Mouse (Mus musculus): Measurements from ENCODE around the gene Olfr1344. TPM values are rescaled to one million over a fixed set of nuclear protein-coding genes. Genes with fewer than 3 reads are reported as not detected.
"Not testable (repeated sequence)": the region's sequence is repeated elsewhere in the genome, so short reads cannot be mapped to it uniquely, and the experiment has no call there.

Olfr1344 gene
- total and polyA plus RNA-seq, 2 experiments from 2014 or later = 0.36 to 5.2 TPM

GRCm38 (mm10) chr7:6447771-6448170 lies 9.3 kb downstream of the Olfr1344 start:
- Histone ChIP-seq H3K4me2 (ENCODE audit: low read depth, low read length, poor library complexity, severe bottlenecking) (no peak overlapping the region), H3K4me3 (ENCODE audit: low read depth, low read length) (no peak overlapping the region), H3K27ac (ENCODE audit: low read depth, low read length) (no peak overlapping the region), H3K27me3 (ENCODE audit: insufficient read depth, low read length) (no peaks in the 10 kb centered on the region), H3K4me1 (ENCODE audit: insufficient read depth, low read length) (no peaks in the 10 kb centered on the region), H3K36me3 (ENCODE audit: insufficient read depth, low read length) (no peaks in the 10 kb centered on the region), H3K9ac (replicated peaks; ENCODE audit: low read length, poor library complexity, severe bottlenecking) (no peak overlapping the region), H3K9me3 (ENCODE audit: low read length) (no peaks in the 10 kb centered on the region)
- DNase-seq (ENCODE audit: low spot score) (no peak), ATAC-seq (ENCODE audit: low FRiP score) (no peak)
- no peak for TF ChIP-seq CTCF (IDR thresholded peaks at IDR 0.05)
- WGBS = 91% methylated on average over 5 of the region's 5 CpGs

GRCm38 (mm10) chr7:6455868-6456267 lies 17.4 kb downstream of the Olfr1344 start, which contains the start of gene Olfr1336:
Olfr1336 (plus strand) TSS chr7:6456168.
- Histone ChIP-seq H3K4me2 (ENCODE audit: low read depth, low read length, poor library complexity, severe bottlenecking) (no peak within 1 kb of the TSS), H3K36me3 (ENCODE audit: insufficient read depth, low read length) (no peaks in the 10 kb centered on the region), H3K9me3 (ENCODE audit: low read length) (no peaks in the 10 kb centered on the region), H3K9ac (replicated peaks; ENCODE audit: low read length, poor library complexity, severe bottlenecking) (no peak within 1 kb of the TSS), H3K27me3 (ENCODE audit: insufficient read depth, low read length) (no peaks in the 10 kb centered on the region), H3K27ac (ENCODE audit: low read depth, low read length) (no peak within 1 kb of the TSS), H3K4me3 (ENCODE audit: low read depth, low read length) (no peak within 1 kb of the TSS), H3K4me1 (ENCODE audit: insufficient read depth, low read length) (no peaks in the 10 kb centered on the region)
- ATAC-seq (ENCODE audit: low FRiP score) (no peak), DNase-seq (ENCODE audit: low spot score) (no peak)
- TF ChIP-seq CTCF (IDR thresholded peaks at IDR 0.05) = no peak

DNA sequence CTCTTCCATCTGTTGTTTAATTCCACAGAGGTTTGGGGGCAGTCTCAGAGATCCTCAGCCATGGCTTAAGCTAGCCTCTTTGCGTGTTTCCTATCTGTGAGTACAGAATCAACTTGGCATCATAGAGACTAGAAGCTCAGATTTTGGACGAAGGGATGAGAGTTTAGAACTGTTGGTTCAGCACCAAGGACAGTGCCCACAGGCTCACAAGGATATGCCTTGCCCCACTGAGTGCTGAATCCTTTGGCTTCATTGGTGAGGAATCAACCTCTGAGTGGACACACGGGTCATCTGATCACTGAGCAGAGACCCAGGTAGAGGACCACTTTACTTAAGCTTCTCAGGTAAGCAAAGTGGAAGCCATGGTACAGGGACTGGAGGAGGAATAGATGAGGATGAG lies 17.9 kb downstream of the Olfr1344 start:
- Histone ChIP-seq H3K9me3 (ENCODE audit: low read length) (no peaks in the 10 kb centered on the region), H3K27me3 (ENCODE audit: insufficient read depth, low read length) (no peaks in the 10 kb centered on the region), H3K4me1 (ENCODE audit: insufficient read depth, low read length) (no peaks in the 10 kb centered on the region), H3K36me3 (ENCODE audit: insufficient read depth, low read length) (no peaks in the 10 kb centered on the region), H3K27ac (ENCODE audit: low read depth, low read length) (no peak overlapping the region), H3K4me2 (ENCODE audit: low read depth, low read length, poor library complexity, severe bottlenecking) (no peak overlapping the region), H3K4me3 (ENCODE audit: low read depth, low read length) (no peak overlapping the region), H3K9ac (replicated peaks; ENCODE audit: low read length, poor library complexity, severe bottlenecking) (no peak overlapping the region)
- no peak for DNase-seq (ENCODE audit: low spot score)
- 51% methylated on average over 3 of the region's 3 CpGs for WGBS
- no peak for ATAC-seq (ENCODE audit: low FRiP score)
- TF ChIP-seq CTCF (IDR thresholded peaks at IDR 0.05) = no peak

DNA sequence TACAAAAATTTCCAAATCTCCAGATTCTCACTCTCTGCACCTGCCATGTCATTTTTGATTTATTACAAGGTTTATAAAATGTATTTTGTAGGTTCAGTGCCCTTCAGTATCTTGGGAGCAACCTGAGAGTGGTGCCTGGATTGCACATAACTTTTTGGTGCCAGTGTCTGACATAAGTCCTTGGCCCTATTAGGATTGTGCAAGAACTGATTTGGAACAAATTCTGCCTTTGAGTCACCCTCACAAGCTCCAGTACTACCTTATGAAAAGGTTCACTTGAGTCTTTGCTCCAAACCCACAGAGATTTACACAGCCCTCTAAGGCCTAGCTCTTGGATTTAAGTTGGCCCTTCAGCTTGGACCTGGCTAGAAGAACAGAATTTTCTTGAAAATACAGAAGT lies 28.5 kb downstream of the Olfr1344 start, which contains the start of gene Olfr1346:
Olfr1346 (plus strand) TSS at position 151 of the 400 bp plus-strand sequence.
- Histone ChIP-seq H3K36me3 (ENCODE audit: insufficient read depth, low read length) (no peaks in the 10 kb centered on the region), H3K27me3 (ENCODE audit: insufficient read depth, low read length) (no peaks in the 10 kb centered on the region), H3K4me2 (ENCODE audit: low read depth, low read length, poor library complexity, severe bottlenecking) (no peak within 1 kb of the TSS), H3K4me3 (ENCODE audit: low read depth, low read length) (no peak within 1 kb of the TSS), H3K4me1 (ENCODE audit: insufficient read depth, low read length) (no peaks in the 10 kb centered on the region), H3K27ac (ENCODE audit: low read depth, low read length) (no peak within 1 kb of the TSS), H3K9ac (replicated peaks; ENCODE audit: low read length, poor library complexity, severe bottlenecking) (no peak within 1 kb of the TSS), H3K9me3 (ENCODE audit: low read length) (no peaks in the 10 kb centered on the region)
- no peak for ATAC-seq (ENCODE audit: low FRiP score)
- TF ChIP-seq CTCF (IDR thresholded peaks at IDR 0.05) = no peak
- no peak for DNase-seq (ENCODE audit: low spot score)

DNA sequence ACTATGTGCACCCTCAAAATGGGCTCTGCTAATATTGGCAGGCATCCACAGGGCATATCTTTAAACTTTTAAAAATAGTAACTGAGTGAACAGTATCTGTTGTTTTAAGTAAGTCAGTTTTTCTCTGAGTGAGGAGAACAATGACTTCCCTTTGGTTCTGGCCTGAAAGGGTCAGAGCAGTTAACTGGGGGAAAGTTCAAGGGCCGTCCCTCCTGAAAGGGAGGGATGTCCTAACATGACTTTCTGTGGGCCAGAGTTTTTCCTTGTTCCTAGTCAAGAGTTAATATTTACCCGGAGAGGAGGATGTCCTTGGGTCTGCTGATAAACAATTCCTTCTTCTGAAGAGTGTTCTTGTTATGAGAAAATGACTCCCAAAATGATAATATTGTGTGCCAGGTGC lies 39.1 kb downstream of the Olfr1344 start:
- not testable (repeated sequence) for DNase-seq (ENCODE audit: low spot score); H3K4me1 ChIP-seq (ENCODE audit: insufficient read depth, low read length); H3K4me2 ChIP-seq (ENCODE audit: low read depth, low read length, poor library complexity, severe bottlenecking); H3K9ac ChIP-seq (replicated peaks; ENCODE audit: low read length, poor library complexity, severe bottlenecking); H3K36me3 ChIP-seq (ENCODE audit: insufficient read depth, low read length); ATAC-seq (ENCODE audit: low FRiP score); H3K27ac ChIP-seq (ENCODE audit: low read depth, low read length); H3K9me3 ChIP-seq (ENCODE audit: low read length); H3K4me3 ChIP-seq (ENCODE audit: low read depth, low read length); H3K27me3 ChIP-seq (ENCODE audit: insufficient read depth, low read length)
- 82% methylated on average over 2 of the region's 2 CpGs for WGBS

- Histone ChIP-seq H3K4me3 (ENCODE audit: low read depth, low read length) (no peak within 1 kb of the TSS), H3K27me3 (ENCODE audit: insufficient read depth, low read length) (no peaks in the 10 kb centered on the region), H3K36me3 (ENCODE audit: insufficient read depth, low read length) (no peaks in the 10 kb centered on the region), H3K27ac (ENCODE audit: low read depth, low read length) (no peak within 1 kb of the TSS), H3K9ac (replicated peaks; ENCODE audit: low read length, poor library complexity, severe bottlenecking) (no peak within 1 kb of the TSS), H3K4me2 (ENCODE audit: low read depth, low read length, poor library complexity, severe bottlenecking) (no peak within 1 kb of the TSS), H3K9me3 (ENCODE audit: low read length) (0 out of 2 replicates have a peak, but pooled peaks cover 3% of the 10 kb centered on the region), H3K4me1 (ENCODE audit: insufficient read depth, low read length) (no peaks in the 10 kb centered on the region)
- ATAC-seq (ENCODE audit: low FRiP score) = no peak
- 27% methylated on average over 2 of the region's 2 CpGs for WGBS
- no peak for TF ChIP-seq CTCF (IDR thresholded peaks at IDR 0.05)
- no peak for DNase-seq (ENCODE audit: low spot score)
Observed at GRCm38 (mm10) chr7:6486841-6487240, 48.4 kb downstream of the Olfr1344 start, which contains the start of gene Olfr5. Olfr5 (minus strand) TSS chr7:6486941.

Other genes with a start within 250 kb of the Olfr1344 start
- gene Galp, start 241.6 kb upstream of the Olfr1344 start, total RNA-seq (2014; rRNA removed) = not detected in 2 replicates
- gene Galp, start 241.6 kb upstream of the Olfr1344 start, polyA plus RNA-seq (2015; fragmentation: Nextera tagmentation; extraction: Ambion mirVana) = not detected in 2 replicates
- gene Zscan5b, start 216.4 kb upstream of the Olfr1344 start, total RNA-seq (2014; rRNA removed) = not detected in 2 replicates
- not detected in 2 replicates for gene Zscan5b, start 216.4 kb upstream of the Olfr1344 start, polyA plus RNA-seq (2015; fragmentation: Nextera tagmentation; extraction: Ambion mirVana)
- not detected in 2 replicates for gene Epp13, start 186.0 kb upstream of the Olfr1344 start, total RNA-seq (2014; rRNA removed)
- gene Epp13, start 186.0 kb upstream of the Olfr1344 start, polyA plus RNA-seq (2015; fragmentation: Nextera tagmentation; extraction: Ambion mirVana) = 0.39 TPM in 1 of 2 replicates, not detected in the other
- 5.2 and 7.1 TPM in 2 replicates for gene Zfp667, start 152.1 kb upstream of the Olfr1344 start, total RNA-seq (2014; rRNA removed)
- gene Zfp667, start 152.1 kb upstream of the Olfr1344 start, polyA plus RNA-seq (2015; fragmentation: Nextera tagmentation; extraction: Ambion mirVana) = 11.0 and 12.4 TPM in 2 replicates
- gene Zfp583, start 107.4 kb upstream of the Olfr1344 start, total RNA-seq (2014; rRNA removed) = 6.7 and 9.9 TPM in 2 replicates
- 15.2 and 16.5 TPM in 2 replicates for gene Zfp583, start 107.4 kb upstream of the Olfr1344 start, polyA plus RNA-seq (2015; fragmentation: Nextera tagmentation; extraction: Ambion mirVana)
- gene Gm3854, start 94.9 kb upstream of the Olfr1344 start, total RNA-seq (2014; rRNA removed) = 3.4 and 5.0 TPM in 2 replicates
- gene Gm3854, start 94.9 kb upstream of the Olfr1344 start, polyA plus RNA-seq (2015; fragmentation: Nextera tagmentation; extraction: Ambion mirVana) = 4.5 and 5.6 TPM in 2 replicates
- gene Zfp78, start 75.4 kb upstream of the Olfr1344 start, total RNA-seq (2014; rRNA removed) = 2.6 and 4.7 TPM in 2 replicates
- gene Zfp78, start 75.4 kb upstream of the Olfr1344 start, polyA plus RNA-seq (2015; fragmentation: Nextera tagmentation; extraction: Ambion mirVana) = 3.3 and 4.3 TPM in 2 replicates
- 14.8 and 16.5 TPM in 2 replicates for gene Zfp28, start 55.4 kb upstream of the Olfr1344 start, total RNA-seq (2014; rRNA removed)
- 16.4 and 19.5 TPM in 2 replicates for gene Zfp28, start 55.4 kb upstream of the Olfr1344 start, polyA plus RNA-seq (2015; fragmentation: Nextera tagmentation; extraction: Ambion mirVana)
- gene Smim17, start 40.0 kb upstream of the Olfr1344 start, total RNA-seq (2014; rRNA removed) = 19.6 and 21.8 TPM in 2 replicates
- gene Smim17, start 40.0 kb upstream of the Olfr1344 start, polyA plus RNA-seq (2015; fragmentation: Nextera tagmentation; extraction: Ambion mirVana) = 6.3 and 7.4 TPM in 2 replicates
- 0.47 and 0.77 TPM in 2 replicates for gene Gm20715, start 28.4 kb upstream of the Olfr1344 start, total RNA-seq (2014; rRNA removed)
- gene Gm20715, start 28.4 kb upstream of the Olfr1344 start, polyA plus RNA-seq (2015; fragmentation: Nextera tagmentation; extraction: Ambion mirVana) = not detected in 2 replicates
- not detected in 2 replicates for gene Olfr1336, start 17.5 kb downstream of the Olfr1344 start, total RNA-seq (2014; rRNA removed)
- not detected in 2 replicates for gene Olfr1336, start 17.5 kb downstream of the Olfr1344 start, polyA plus RNA-seq (2015; fragmentation: Nextera tagmentation; extraction: Ambion mirVana)
- gene Olfr1346, start 28.4 kb downstream of the Olfr1344 start, total RNA-seq (2014; rRNA removed) = not detected in 2 replicates
- gene Olfr1346, start 28.4 kb downstream of the Olfr1344 start, polyA plus RNA-seq (2015; fragmentation: Nextera tagmentation; extraction: Ambion mirVana) = not detected in 2 replicates
- gene Olfr5, start 48.3 kb downstream of the Olfr1344 start, total RNA-seq (2014; rRNA removed) = not detected in 2 replicates
- not detected in 2 replicates for gene Olfr5, start 48.3 kb downstream of the Olfr1344 start, polyA plus RNA-seq (2015; fragmentation: Nextera tagmentation; extraction: Ambion mirVana)
- gene Olfr1347, start 61.1 kb downstream of the Olfr1344 start, total RNA-seq (2014; rRNA removed) = not detected in 2 replicates
- gene Olfr1347, start 61.1 kb downstream of the Olfr1344 start, polyA plus RNA-seq (2015; fragmentation: Nextera tagmentation; extraction: Ambion mirVana) = not detected in 2 replicates
- gene Olfr1348, start 70.1 kb downstream of the Olfr1344 start, total RNA-seq (2014; rRNA removed) = not detected in 2 replicates
- gene Olfr1348, start 70.1 kb downstream of the Olfr1344 start, polyA plus RNA-seq (2015; fragmentation: Nextera tagmentation; extraction: Ambion mirVana) = not detected in 2 replicates
- not detected in 2 replicates for gene Olfr1349, start 84.3 kb downstream of the Olfr1344 start, total RNA-seq (2014; rRNA removed)
- not detected in 2 replicates for gene Olfr1349, start 84.3 kb downstream of the Olfr1344 start, polyA plus RNA-seq (2015; fragmentation: Nextera tagmentation; extraction: Ambion mirVana)
- not detected in 2 replicates for gene Olfr1350, start 126.2 kb downstream of the Olfr1344 start, total RNA-seq (2014; rRNA removed)
- not detected in 2 replicates for gene Olfr1350, start 126.2 kb downstream of the Olfr1344 start, polyA plus RNA-seq (2015; fragmentation: Nextera tagmentation; extraction: Ambion mirVana)

All from midbrain, postnatal 0 days (tissue).